Mouse (Mus musculus) cerebellum, adult 2 months (tissue): ENCODE measurements around the gene Mad1l1.

Experiments
- CTCF ChIP-seq: fragments of 200-500 bp; IDR thresholded peaks from 2 replicates; pipeline ENCODE4 v1.5.1; 2011; ENCODE audit warnings: low read depth, mild to moderate bottlenecking, control low read depth, low read length, moderate library complexity, borderline replicate concordance; ENCODE audit not compliant: insufficient read depth
- POLR2A ChIP-seq: fragments of 200-500 bp; IDR thresholded peaks from 2 replicates; pipeline ENCODE4 v1.6.1; 2011; ENCODE audit warnings: low read length, control low read depth, borderline replicate concordance; ENCODE audit not compliant: insufficient read depth

- TF ChIP-seq CTCF (no peak), POLR2A (no peak)
These were observed 298.5 kb downstream of the Mad1l1 start for GRCm38 (mm10) chr5:140022861-140023260.
